Mouse (Mus musculus) midbrain, embryonic 12.5 days (tissue): ENCODE results near the gene St6galnac1. TPM values are rescaled to one million over a fixed set of nuclear protein-coding genes. Genes with fewer than 3 reads are reported as not detected.
"Not testable (repeated sequence)": the region's sequence is repeated elsewhere in the genome, so short reads cannot be mapped to it uniquely, and the experiment has no call there.

Experiments used
- ATAC-seq: fragments of 200-750 bp; cut with Nextera tagmentation; 2 replicates; pipeline ENCODE4 v1.8.0; 2017; ENCODE audit warnings: low read depth, moderate TSS enrichment, moderate library complexity; ENCODE audit not compliant: low FRiP score
- H3K27ac ChIP-seq: fragments of 300-500 bp; sonication (generic); replicated peaks from 2 replicates; pipeline ENCODE4 v1.5.1; 2016; ENCODE audit warnings: mild to moderate bottlenecking
- H3K27me3 ChIP-seq: fragments of 300-500 bp; sonication (generic); 2 replicates; pipeline ENCODE4 v1.6.1; 2016; ENCODE audit warnings: mild to moderate bottlenecking
- H3K36me3 ChIP-seq: fragments of 300-500 bp; sonication (generic); 2 replicates; pipeline ENCODE4 v1.6.1; 2016
- H3K4me1 ChIP-seq: fragments of 300-500 bp; sonication (generic); 2 replicates; pipeline ENCODE4 v1.6.1; 2016
- H3K4me2 ChIP-seq: fragments of 300-500 bp; sonication (generic); replicated peaks from 2 replicates; pipeline ENCODE4 v1.6.1; 2016; ENCODE audit warnings: mild to moderate bottlenecking, moderate library complexity
- H3K4me3 ChIP-seq: fragments of 300-500 bp; sonication (generic); 2 replicates; pipeline ENCODE4 v1.5.1; 2016; ENCODE audit warnings: mild to moderate bottlenecking
- H3K9ac ChIP-seq: fragments of 300-500 bp; sonication (generic); replicated peaks from 2 replicates; pipeline ENCODE4 v1.6.1; 2016; ENCODE audit warnings: mild to moderate bottlenecking, moderate library complexity
- H3K9me3 ChIP-seq: fragments of 300-500 bp; sonication (generic); 2 replicates; pipeline ENCODE4 v1.6.1; 2016; ENCODE audit warnings: mild to moderate bottlenecking
- WGBS: fragments of 180-500 bp; shearing (Covaris S2); methylation state at CpG from one replicate; pipeline ENCODE4 v1.1.7; 2016; 5-methylcytosine and 5-hydroxymethylcytosine counted together
- polyA plus RNA-seq: library from polyadenylated mRNA; unstranded; fragments of >200 nt; fragmentation: Nextera tagmentation; extraction: Ambion mirVana; gene quantifications from 2 replicates; pipeline ENCODE4 v1.2.1, GENCODE M21; 2016

The St6galnac1 gene
- polyA plus RNA-seq, 1 experiment from 2014 or later: not detected

DNA sequence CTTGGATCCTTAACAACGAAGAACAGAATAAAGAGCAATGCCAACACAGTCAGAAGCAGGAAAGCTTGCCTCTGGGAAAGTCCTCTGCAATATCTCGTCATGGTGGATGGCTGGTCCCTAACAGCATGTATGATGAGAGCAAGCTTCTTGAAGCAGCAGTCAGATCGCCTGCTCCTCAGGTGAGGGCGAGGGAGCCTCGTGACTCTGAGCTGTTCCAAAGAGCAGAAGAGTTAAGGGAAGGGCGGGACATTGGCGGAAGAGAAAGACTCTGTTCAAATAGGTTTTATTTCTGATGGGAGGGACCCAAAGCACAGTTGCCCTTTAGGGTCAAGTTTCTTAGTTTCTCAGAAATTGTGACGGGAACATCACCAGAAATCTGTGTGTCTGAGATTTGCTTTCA is 25.6 kb downstream of the St6galnac1 start:
- Histone ChIP-seq H3K9ac (no peak overlapping the region), H3K4me3 (no peak overlapping the region), H3K9me3 (no peaks in the 10 kb centered on the region), H3K36me3 (no peaks in the 10 kb centered on the region), H3K4me1 (no peaks in the 10 kb centered on the region), H3K27me3 (no peaks in the 10 kb centered on the region), H3K4me2 (no peak overlapping the region), H3K27ac (no peak overlapping the region)
- 79% methylated on average over 8 of the region's 8 CpGs for WGBS
- no peak for ATAC-seq

DNA sequence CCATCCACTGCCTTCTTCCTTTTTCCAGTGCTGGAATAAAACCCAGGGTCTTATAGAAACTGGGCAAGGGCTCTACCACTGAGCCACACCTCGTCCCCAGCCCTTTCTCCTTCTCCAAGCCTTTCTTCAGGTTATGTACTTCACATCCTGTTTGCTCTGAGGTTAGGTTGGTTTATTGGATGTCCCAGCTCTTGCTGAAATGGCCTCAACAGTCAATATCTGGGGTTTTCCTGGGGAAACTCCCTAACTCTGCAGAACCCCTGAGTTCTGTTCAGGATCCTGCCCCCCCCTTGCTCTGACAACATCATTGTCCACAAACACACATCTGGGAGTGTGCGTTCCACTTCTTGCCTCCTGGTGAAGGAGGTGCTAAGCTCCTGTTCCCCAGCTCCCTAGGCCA is 26.6 kb downstream of the St6galnac1 start:
- H3K9ac ChIP-seq, H3K36me3 ChIP-seq, H3K27ac ChIP-seq, H3K4me1 ChIP-seq, H3K4me3 ChIP-seq, ATAC-seq, H3K4me2 ChIP-seq, H3K9me3 ChIP-seq, H3K27me3 ChIP-seq: not testable (repeated sequence)
- 79% methylated on average over 2 of the region's 2 CpGs for WGBS

DNA sequence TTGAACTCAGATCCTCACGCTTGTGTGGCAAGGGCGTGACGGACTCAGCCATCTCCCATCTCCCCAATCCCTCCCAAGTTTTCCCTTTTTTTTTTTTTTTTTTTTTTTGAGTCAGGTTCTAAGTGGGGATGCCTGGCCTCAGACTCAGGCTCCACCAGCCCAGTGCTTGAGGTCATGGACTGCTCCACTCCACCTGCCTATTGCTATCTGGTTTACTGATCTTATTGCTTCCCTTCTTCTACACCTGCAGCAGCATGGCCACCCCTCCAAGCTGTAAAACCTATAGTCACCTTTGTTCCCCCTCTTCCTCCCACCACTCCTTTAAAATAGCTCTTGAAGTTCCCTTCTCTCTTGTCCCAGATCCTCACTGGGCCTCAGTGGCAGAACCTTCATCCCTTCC is 28.5 kb downstream of the St6galnac1 start:
- 98% methylated on average over 3 of the region's 3 CpGs for WGBS

GRCm38 (mm10) chr11:116745457-116745856 is 29.9 kb downstream of the St6galnac1 start:
- H3K9me3 ChIP-seq, H3K27ac ChIP-seq, H3K4me1 ChIP-seq, H3K36me3 ChIP-seq, ATAC-seq, H3K27me3 ChIP-seq, H3K9ac ChIP-seq, H3K4me3 ChIP-seq, H3K4me2 ChIP-seq: not testable (repeated sequence)
- WGBS: 84% methylated on average over 2 of the region's 2 CpGs

More for the DNA sequence above, 28.5 kb downstream of the St6galnac1 start:
- H3K4me3 ChIP-seq, H3K36me3 ChIP-seq, H3K4me1 ChIP-seq, H3K9me3 ChIP-seq, ATAC-seq, H3K4me2 ChIP-seq, H3K9ac ChIP-seq, H3K27me3 ChIP-seq, H3K27ac ChIP-seq: not testable (repeated sequence)

DNA sequence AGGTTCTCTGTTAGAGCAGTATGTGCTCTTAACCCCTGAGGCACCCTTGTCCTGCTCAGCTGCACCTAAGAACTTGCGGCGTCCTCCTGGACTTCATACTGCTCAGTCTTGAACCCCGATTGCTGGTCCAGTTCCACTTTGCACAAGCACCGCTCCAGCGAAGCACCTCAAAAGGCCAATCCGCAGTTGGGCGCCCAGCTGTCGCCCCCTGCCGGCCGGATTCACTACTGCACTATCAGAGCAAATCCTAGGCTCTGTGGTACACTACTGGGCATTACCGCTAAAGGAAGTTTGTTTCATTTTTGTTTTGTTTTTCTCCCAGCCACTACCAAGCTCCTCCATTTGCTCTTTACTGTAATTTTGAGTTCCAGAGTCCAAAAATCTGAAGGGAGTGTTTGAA is 36.9 kb downstream of the St6galnac1 start:
- ATAC-seq: no peak
- WGBS: 45% methylated on average over 11 of the region's 11 CpGs
- Histone ChIP-seq H3K27ac (no peak overlapping the region), H3K4me2 (no peak overlapping the region), H3K36me3 (no peaks in the 10 kb centered on the region), H3K9ac (no peak overlapping the region), H3K27me3 (no peaks in the 10 kb centered on the region), H3K4me3 (no peak overlapping the region), H3K9me3 (no peaks in the 10 kb centered on the region), H3K4me1 (no peaks in the 10 kb centered on the region)

GRCm38 (mm10) chr11:116732536-116732935 is 42.8 kb downstream of the St6galnac1 start:
- Histone ChIP-seq H3K9ac (no peak overlapping the region), H3K27me3 (no peaks in the 10 kb centered on the region), H3K4me2 (no peak overlapping the region), H3K36me3 (no peaks in the 10 kb centered on the region), H3K4me1 (no peaks in the 10 kb centered on the region), H3K4me3 (no peak overlapping the region), H3K9me3 (no peaks in the 10 kb centered on the region), H3K27ac (no peak overlapping the region)
- ATAC-seq: no peak
- 84% methylated on average over 4 of the region's 4 CpGs for WGBS

- not testable (repeated sequence) for H3K9ac ChIP-seq, H3K27ac ChIP-seq, H3K27me3 ChIP-seq, ATAC-seq, H3K9me3 ChIP-seq, H3K4me1 ChIP-seq, H3K36me3 ChIP-seq, H3K4me3 ChIP-seq, H3K4me2 ChIP-seq
- 91% methylated on average over 6 of the region's 6 CpGs for WGBS
These were observed 44.2 kb downstream of the St6galnac1 start for GRCm38 (mm10) chr11:116731060-116731580.

DNA sequence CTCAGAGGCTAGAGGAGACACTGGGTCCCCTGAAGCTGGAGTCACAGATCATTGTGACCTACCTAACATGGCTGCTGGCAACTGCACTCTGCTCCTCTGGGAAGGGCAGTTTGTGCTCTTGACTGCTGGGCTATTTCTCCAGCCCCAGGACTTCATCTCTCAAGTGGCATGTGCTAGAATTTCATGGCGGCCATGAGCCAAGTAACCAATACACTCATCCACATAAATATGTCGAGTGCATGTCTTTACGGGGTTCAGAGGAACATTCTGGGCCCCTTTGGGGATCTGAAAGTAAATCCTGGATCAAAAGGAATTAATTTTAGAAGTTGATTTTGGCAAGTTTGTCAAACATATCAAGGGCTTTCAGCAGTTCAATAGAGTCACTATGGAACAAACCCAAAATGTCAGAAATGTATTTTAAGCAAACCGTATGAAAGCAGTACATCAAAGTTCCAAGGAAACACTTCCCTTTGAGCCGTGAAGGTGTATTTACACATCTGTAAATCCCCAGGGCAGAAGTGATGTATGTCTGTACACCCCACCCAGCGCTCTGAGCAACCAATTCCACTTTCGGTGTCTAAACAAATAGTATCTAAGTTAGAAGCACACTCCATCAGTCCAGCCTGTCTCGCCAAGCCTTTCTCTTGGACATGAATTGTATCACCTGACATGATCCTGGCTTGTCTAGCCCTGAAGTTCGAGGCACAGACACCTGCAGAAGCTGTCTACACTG is 45.9 kb downstream of the St6galnac1 start:
- no peaks in the 10 kb centered on the region for H3K36me3 ChIP-seq
- no peak overlapping the region for H3K27ac ChIP-seq
- no peaks in the 10 kb centered on the region for H3K27me3 ChIP-seq
- H3K4me3 ChIP-seq: no peak overlapping the region
- H3K9ac ChIP-seq: no peak overlapping the region
- no peaks in the 10 kb centered on the region for H3K9me3 ChIP-seq
- no peak for ATAC-seq
- peaks cover 11% of the 10 kb centered on the region for H3K4me1 ChIP-seq
- H3K4me2 ChIP-seq: no peak overlapping the region
- WGBS: 85% methylated on average over 9 of the region's 9 CpGs

DNA sequence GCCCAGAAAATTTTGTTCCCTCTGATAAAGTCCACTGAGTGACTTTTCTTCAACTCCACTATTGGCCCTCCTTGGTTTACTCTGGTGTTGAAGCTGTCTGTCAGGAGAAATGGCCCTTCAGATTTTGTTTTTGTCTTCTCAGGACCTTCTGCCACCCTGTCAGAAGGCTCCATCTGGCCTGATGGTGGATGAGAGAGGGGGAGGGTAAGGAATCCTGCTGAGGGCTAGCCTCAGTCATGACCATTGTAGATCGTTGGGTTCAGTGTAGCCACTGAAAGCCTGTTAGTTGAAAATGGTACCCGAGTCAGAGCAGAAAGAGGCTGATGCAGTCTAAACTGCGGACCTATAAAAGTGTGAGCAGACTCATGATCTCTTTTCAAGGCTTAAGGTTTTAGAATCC is 49.2 kb downstream of the St6galnac1 start:
- Histone ChIP-seq H3K9ac (no peak overlapping the region), H3K4me1 (peaks cover 11% of the 10 kb centered on the region), H3K27me3 (no peaks in the 10 kb centered on the region), H3K36me3 (no peaks in the 10 kb centered on the region), H3K4me2 (no peak overlapping the region), H3K4me3 (no peak overlapping the region), H3K27ac (no peak overlapping the region), H3K9me3 (no peaks in the 10 kb centered on the region)
- WGBS: 79% methylated on average over 3 of the region's 3 CpGs
- ATAC-seq: no peak

DNA sequence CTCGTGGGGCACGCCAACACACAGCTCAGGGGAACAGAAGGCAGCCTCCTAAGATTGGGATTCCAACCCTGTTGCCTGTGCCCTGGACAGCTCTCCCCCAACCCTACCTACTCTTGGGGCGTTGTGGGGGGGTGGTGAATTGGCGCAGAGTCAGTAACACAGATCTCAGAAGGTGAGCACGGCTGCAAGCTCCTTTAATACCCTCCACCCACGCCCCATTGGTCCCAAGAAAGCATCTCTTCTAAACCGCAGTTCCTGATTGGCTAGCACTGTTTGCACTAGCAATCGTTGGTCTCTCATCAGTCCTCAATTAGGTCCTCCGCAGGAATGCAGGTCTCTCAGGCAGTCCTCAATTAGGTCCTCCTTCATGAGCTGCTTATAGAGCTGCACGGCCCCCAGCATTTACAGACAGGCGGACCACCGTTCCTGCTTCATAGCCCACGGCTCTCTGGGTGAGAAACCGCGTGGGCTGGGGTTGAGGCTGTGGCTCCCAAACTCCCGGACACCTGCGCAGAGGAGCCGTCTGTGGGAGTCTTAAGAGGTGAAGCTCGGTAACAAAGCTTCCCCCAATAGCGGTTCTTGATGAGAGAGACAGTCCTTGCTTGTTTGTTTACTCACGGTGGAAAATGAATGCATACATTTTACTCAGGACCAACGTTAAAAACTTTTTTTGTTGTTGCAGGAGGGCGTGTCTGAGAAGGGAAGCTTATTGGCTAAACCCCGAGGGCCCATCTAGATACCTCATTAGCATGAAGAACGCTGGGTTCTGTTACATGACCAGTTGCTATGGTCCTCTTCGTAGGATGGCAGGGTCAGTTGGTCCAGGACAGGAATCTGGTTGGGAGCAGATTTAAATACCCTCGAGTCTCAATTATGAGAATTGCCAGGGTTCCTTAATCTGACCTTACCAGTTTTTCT is 50.0 kb downstream of the St6galnac1 start:
- 0 out of 2 replicates have a peak overlapping the region, but pooled peaks have one; percentile 52 for H3K27ac ChIP-seq
- H3K9me3 ChIP-seq: 0 out of 2 replicates have a peak, but pooled peaks cover 4% of the 10 kb centered on the region
- H3K4me2 ChIP-seq: peak overlapping the region; percentile 48
- ATAC-seq: peak; percentile 30; the same call in 1 of the 2 replicates
- 0 out of 2 replicates have a peak overlapping the region, but pooled peaks have one; percentile 6 for H3K9ac ChIP-seq
- H3K27me3 ChIP-seq: no peaks in the 10 kb centered on the region
- peak overlapping the region; percentile 24 for H3K4me3 ChIP-seq
- no peaks in the 10 kb centered on the region for H3K36me3 ChIP-seq
- 40% methylated on average over 27 of the region's 27 CpGs for WGBS
- peaks cover 11% of the 10 kb centered on the region for H3K4me1 ChIP-seq

- Histone ChIP-seq H3K27ac (no peak overlapping the region), H3K27me3 (no peaks in the 10 kb centered on the region), H3K36me3 (no peaks in the 10 kb centered on the region), H3K9me3 (0 out of 2 replicates have a peak, but pooled peaks cover 4% of the 10 kb centered on the region), H3K9ac (no peak overlapping the region), H3K4me1 (peaks cover 11% of the 10 kb centered on the region), H3K4me3 (no peak overlapping the region), H3K4me2 (no peak overlapping the region)
- WGBS: 88% methylated on average over 5 of the region's 5 CpGs
- ATAC-seq: no peak
These were observed 52.2 kb downstream of the St6galnac1 start for GRCm38 (mm10) chr11:116723064-116723463.
